Mouse (Mus musculus) olfactory bulb, adult 2 months (tissue): ENCODE data around the gene Lrrc8d.

Source experiments
- CTCF ChIP-seq: fragments of 200-500 bp; IDR thresholded peaks from 2 replicates; pipeline ENCODE4 v1.5.1; 2012; ENCODE audit warnings: low read depth, mild to moderate bottlenecking, low read length, moderate library complexity; ENCODE audit not compliant: insufficient read depth
- POLR2A ChIP-seq: fragments of 200-500 bp; IDR thresholded peaks from 2 replicates; pipeline ENCODE4 v1.6.1; 2012; ENCODE audit warnings: mild to moderate bottlenecking, low read depth, low read length, moderate library complexity; ENCODE audit not compliant: insufficient read depth

DNA sequence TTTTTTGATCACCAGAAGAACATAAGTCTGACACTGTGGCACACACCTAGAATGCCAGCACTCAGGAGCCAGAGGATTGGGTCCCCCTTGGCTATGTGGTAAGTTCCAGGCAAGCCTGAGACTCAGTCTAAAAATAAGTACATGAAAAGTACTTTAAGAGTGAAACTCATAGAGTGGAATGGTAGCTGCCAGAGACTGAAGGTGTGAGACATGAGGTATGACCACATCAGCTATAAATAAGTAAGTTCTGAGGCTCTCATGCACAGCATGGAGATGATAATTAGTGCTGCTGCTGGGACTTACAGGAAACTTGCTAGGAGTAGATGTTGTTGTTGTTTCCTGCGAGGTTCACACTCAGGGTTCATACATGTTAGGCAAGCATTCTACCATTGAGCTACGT is 22.7 kb upstream of the Lrrc8d start:
- TF ChIP-seq POLR2A (no peak), CTCF (no peak)
